Mouse (Mus musculus) bone marrow, adult 2 months (tissue): ENCODE results near the gene Vasp. TPM values are rescaled to one million over a fixed set of nuclear protein-coding genes. Genes with fewer than 3 reads are reported as not detected.

Source experiments
- H3K27ac ChIP-seq: fragments of 200-500 bp; 2 replicates; pipeline ENCODE4 v1.5.1; 2012; ENCODE audit warnings: low read depth, mild to moderate bottlenecking, control low read depth, inconsistent platforms, low read length; ENCODE audit not compliant: control insufficient read depth, poor library complexity, insufficient read depth
- H3K4me1 ChIP-seq: fragments of 200-500 bp; 2 replicates; pipeline ENCODE4 v1.6.1; 2011; ENCODE audit warnings: low read length; ENCODE audit not compliant: control insufficient read depth, insufficient read depth
- H3K4me3 ChIP-seq: fragments of 200-500 bp; replicated peaks from 2 replicates; pipeline ENCODE3; 2011; ENCODE audit warnings: mild to moderate bottlenecking, low read depth, low read length, control low read depth; ENCODE audit not compliant: control insufficient read depth
- CTCF ChIP-seq: fragments of 200-500 bp; IDR thresholded peaks from 2 replicates; pipeline ENCODE4 v1.5.1; 2011; ENCODE audit warnings: low read length, control low read depth; ENCODE audit not compliant: control insufficient read depth, insufficient read depth
- POLR2A ChIP-seq: fragments of 200-500 bp; IDR thresholded peaks from 2 replicates; pipeline ENCODE4 v1.6.1; 2011; ENCODE audit warnings: low read depth, mild to moderate bottlenecking, control low read depth, low read length, borderline replicate concordance; ENCODE audit not compliant: control insufficient read depth
- WGBS: fragments of 180-500 bp; shearing (Covaris S2); methylation state at CpG from one replicate; pipeline ENCODE4 v1.1.7; 2018; 5-methylcytosine and 5-hydroxymethylcytosine counted together
- polyA plus RNA-seq: library from polyadenylated mRNA; stranded (reverse); fragments of >200 nt; gene quantifications from 2 replicates; pipeline ENCODE4 v1.2.4, GENCODE M21; 2011; ENCODE audit warnings: low replicate concordance; ENCODE audit not compliant: missing spikeins, insufficient read depth, insufficient read length

The Vasp gene
- polyA plus RNA-seq, 1 experiment: 135 TPM

DNA sequence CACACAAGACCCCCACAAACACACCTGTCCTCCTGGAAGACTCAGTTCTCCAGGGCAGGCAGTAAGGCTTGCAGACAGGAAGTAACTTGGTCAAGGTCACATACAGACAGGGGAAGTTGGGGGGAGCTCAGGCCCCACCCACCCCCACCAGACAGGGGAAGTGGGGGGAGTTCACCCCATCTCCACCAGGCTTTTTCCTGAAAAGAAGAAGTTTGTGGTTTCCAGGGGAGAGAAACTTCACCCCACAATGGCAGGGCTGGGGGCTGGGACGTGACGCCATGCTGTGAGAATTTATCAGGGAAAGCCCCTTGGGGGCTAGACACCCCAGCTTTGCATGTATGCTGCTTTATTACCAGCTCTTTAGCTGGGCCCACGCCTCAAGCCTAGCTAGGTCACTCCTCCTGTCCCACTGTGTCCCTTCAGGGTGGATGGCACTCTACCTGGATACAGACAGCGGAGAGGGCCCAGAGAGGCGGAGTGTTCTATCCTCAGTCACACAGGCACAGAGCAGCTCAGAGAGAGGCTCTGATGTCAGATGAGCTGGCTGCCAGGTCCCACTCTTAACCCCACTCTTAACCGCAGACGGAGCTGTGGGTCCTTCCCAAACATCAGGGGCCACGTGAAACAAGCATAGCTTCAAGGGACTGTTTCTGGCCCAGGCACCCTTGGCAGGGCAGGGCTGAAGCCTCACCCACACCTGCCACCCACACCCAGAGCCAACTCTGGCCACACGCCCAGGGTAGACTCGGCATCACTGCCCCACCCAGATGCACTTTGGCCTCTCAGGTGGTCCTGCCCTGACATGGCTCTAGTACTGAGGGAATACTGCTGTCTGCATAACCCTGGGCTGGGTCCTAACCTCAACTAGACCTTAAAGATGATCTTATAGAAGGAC, 5.4 kb downstream of the Vasp start:
- H3K4me1 ChIP-seq: peaks cover 10% of the 10 kb centered on the region
- peak overlapping the region; percentile 74 for H3K27ac ChIP-seq
- peak overlapping the region; percentile 66 for H3K4me3 ChIP-seq
- WGBS: 8% methylated on average over 10 of the region's 10 CpGs
- TF ChIP-seq CTCF (no peak), POLR2A (peak; percentile 38; the same call in 1 of the 2 replicates)

DNA sequence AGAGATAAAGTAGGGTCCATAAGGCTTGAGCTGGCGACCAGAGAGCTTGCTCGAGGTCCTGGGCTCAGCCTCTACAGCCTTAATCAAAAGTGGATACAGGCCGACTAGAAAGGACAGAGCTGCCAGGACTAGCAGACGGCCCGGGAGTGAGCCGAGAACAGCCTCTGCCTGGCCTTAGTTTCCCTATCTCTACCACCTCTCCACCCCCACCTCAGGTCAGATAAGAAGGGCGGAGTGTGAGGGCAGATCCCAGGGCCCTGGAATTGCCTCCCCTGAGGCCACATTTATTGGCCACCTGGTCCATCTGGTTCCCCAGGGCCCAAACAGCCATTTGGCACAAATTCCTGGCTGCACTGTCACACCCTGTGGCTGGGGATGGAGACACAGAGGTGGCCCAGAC, 6.5 kb downstream of the Vasp start:
- no peak for TF ChIP-seq CTCF
- TF ChIP-seq POLR2A: no peak
- Histone ChIP-seq H3K4me1 (peaks cover 10% of the 10 kb centered on the region), H3K27ac (peak overlapping the region; percentile 40), H3K4me3 (no peak overlapping the region)
- WGBS: 50% methylated on average over 7 of the region's 7 CpGs

GRCm38 (mm10) chr7:19258336-19258735, 13.3 kb downstream of the Vasp start:
- H3K4me3 ChIP-seq: no peak overlapping the region
- H3K27ac ChIP-seq: no peak overlapping the region; the same call in 1 of the 2 replicates
- 68% methylated on average over 3 of the region's 3 CpGs for WGBS
- TF ChIP-seq POLR2A (no peak), CTCF (no peak)
- peaks cover 1% of the 10 kb centered on the region; the same call in 1 of the 2 replicates for H3K4me1 ChIP-seq

GRCm38 (mm10) chr7:19257390-19258022, 14.1 kb downstream of the Vasp start:
- Histone ChIP-seq H3K4me1 (peaks cover 1% of the 10 kb centered on the region; the same call in 1 of the 2 replicates), H3K4me3 (peak overlapping the region; percentile 36), H3K27ac (peak overlapping the region; percentile 25)
- 17% methylated on average over 11 of the region's 11 CpGs for WGBS
- TF ChIP-seq POLR2A: no peak
- TF ChIP-seq CTCF: no peak

DNA sequence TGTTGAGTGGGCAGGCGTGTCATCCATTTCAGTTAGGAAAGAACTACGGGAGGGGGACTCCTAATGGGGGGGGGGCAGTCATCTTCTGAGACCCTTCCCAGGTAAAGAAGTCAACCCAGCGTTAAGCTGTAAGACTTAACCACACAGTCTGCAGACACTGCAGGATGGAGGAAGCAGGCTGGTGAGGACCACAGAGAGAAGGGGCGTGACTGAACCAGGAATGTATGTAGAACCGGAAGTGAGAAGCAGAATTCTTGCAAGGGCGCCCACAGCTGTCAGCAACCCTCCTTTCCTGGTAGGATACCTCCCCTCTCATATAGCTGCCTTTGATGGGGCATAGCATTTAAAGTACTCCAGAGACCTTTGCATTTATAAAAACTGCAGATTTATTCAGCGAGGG, 15.1 kb downstream of the Vasp start:
- 23% methylated on average over 7 of the region's 7 CpGs for WGBS
- no peak overlapping the region for H3K4me3 ChIP-seq
- TF ChIP-seq POLR2A: no peak
- no peak for TF ChIP-seq CTCF
- no peak overlapping the region for H3K27ac ChIP-seq
- peaks cover 1% of the 10 kb centered on the region; the same call in 1 of the 2 replicates for H3K4me1 ChIP-seq

DNA sequence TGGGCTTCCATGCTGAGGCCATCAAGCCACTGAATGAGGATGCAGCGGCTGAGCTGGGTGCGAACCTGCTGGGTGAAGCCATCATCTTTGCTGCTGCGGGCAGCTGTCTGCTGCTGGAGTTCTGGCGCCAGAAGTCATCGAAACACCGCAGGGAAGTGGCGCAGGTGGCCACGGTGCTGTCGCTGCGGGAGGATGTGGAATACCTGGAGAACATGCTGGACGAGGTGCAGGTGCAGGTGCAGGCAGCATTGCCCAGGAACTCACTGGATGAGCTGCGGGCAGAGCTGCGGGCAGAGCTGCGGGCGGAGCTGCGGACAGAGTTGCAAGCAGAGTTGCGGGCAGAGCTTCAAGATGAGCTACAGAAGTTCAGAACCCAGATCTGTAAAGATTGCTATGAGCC, 16.2 kb downstream of the Vasp start:
- Histone ChIP-seq H3K27ac (no peak overlapping the region), H3K4me1 (peaks cover 1% of the 10 kb centered on the region; the same call in 1 of the 2 replicates), H3K4me3 (no peak overlapping the region)
- 90% methylated on average over 17 of the region's 17 CpGs for WGBS
- TF ChIP-seq CTCF (no peak), POLR2A (no peak)

DNA sequence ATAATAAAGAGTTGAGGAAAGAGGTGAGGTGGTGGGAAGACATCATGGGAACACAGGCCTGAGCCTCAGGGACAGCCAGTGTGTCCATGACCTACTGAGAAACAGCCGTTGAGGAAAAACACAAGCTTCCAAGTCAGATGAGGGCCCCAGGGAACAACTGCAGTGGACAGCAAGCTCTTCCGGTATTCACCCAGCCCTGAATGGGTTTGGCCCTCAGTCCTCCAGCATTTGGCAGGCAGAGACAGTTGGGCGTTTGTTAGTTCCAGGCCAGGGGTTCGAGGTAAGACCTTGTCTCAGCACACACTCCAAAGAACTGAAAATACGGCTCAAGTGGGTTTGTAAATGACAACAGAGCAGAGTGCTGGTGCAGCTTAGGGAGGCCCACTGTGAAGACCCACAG, 18.2 kb downstream of the Vasp start:
- H3K4me3 ChIP-seq: no peak overlapping the region
- peaks cover 1% of the 10 kb centered on the region; the same call in 1 of the 2 replicates for H3K4me1 ChIP-seq
- H3K27ac ChIP-seq: 0 out of 2 replicates have a peak overlapping the region, but pooled peaks have one; percentile 7
- 75% methylated on average over 5 of the region's 5 CpGs for WGBS
- no peak for TF ChIP-seq CTCF
- no peak for TF ChIP-seq POLR2A

- TF ChIP-seq POLR2A: no peak
- no peak for TF ChIP-seq CTCF
- Histone ChIP-seq H3K27ac (no peak overlapping the region), H3K4me1 (peaks cover 1% of the 10 kb centered on the region; the same call in 1 of the 2 replicates), H3K4me3 (no peak overlapping the region)
- WGBS: 69% methylated on average over 4 of the region's 4 CpGs
Measured at GRCm38 (mm10) chr7:19252078-19252477, 19.5 kb downstream of the Vasp start.
